Mouse (Mus musculus) yolk sac, embryonic 10.5 days (tissue): Measurements from ENCODE around the gene Brd2.
"Not testable (repeated sequence)": the region's sequence is repeated elsewhere in the genome, so short reads cannot be mapped to it uniquely, and the experiment has no call there.

Experiments
- DNase-seq: peaks from one replicate; pipeline ENCODE4 v3.0.0-alpha.2; 2017; ENCODE audit warnings: low spot score

Gene Brd2

DNA sequence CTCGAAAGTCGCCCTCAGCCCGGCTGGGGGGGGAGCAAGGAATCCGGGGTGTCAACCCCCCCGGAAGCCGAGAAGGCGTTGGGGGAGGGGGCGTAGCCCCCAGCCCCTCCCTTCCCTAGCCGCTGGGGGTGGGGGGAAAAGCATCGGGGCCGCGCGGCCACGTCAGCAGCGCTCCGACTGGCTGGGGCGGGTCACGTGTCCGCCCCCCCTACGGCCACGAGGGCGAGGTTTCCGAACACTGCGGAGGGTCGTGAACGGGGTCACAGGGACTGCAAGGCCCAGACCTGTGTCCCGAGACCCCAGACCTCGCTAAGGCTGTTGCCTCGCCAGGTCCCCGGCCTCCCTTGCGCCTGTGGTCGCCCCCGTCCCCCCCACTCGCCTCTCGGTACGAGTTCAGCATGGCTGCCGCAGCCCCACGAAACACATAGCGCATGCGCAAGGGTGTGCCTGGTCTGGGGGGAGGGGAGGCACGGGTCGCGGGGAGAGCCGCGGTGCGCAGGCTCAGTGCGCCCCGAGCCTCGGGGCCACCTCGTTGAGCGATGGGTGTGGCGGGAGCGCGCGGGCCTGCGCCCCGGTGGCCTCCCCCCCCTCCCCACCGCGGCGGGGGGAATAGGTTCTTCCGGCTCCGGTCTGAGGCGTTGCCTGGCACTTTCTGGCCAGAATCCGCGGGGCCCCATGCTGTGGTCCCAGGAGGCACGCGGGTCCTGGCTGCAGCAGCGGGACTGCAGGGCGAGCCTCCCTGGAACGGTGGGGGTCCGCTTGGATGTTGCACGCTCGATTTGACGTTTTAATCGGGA lies at the start of gene Brd2:
Brd2 (minus strand) TSS at position 447 of the 797 bp plus-strand sequence.
- DNase-seq: peak; percentile 98

GRCm38 (mm10) chr17:34170877-34171498 lies 48.6 kb upstream of the Brd2 start:
- peak; percentile 32 for DNase-seq

DNA sequence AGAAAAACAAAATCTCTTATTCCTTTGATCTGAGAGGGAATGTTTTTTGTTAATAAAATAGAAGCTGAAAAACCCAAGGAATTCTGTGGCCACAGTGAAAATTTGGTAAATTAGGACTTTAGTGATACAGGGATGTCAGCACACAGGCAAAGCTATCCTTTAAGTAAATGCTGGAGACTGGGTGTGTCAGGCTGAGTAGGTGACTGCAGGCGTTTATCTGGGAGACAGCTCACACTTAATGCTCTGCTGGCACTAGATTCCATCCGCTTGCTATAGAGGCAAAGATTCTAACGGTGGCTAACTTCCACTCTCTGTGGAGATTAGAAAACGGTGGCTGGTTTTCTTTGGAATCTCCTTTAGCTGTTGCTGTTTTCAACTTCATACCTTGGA lies 48.0 kb upstream of the Brd2 start:
- DNase-seq: no peak

GRCm38 (mm10) chr17:34169279-34169678 lies 46.8 kb upstream of the Brd2 start:
- peak; percentile 9 for DNase-seq

GRCm38 (mm10) chr17:34165033-34165730 lies 42.7 kb upstream of the Brd2 start:
- DNase-seq: no peak

DNA sequence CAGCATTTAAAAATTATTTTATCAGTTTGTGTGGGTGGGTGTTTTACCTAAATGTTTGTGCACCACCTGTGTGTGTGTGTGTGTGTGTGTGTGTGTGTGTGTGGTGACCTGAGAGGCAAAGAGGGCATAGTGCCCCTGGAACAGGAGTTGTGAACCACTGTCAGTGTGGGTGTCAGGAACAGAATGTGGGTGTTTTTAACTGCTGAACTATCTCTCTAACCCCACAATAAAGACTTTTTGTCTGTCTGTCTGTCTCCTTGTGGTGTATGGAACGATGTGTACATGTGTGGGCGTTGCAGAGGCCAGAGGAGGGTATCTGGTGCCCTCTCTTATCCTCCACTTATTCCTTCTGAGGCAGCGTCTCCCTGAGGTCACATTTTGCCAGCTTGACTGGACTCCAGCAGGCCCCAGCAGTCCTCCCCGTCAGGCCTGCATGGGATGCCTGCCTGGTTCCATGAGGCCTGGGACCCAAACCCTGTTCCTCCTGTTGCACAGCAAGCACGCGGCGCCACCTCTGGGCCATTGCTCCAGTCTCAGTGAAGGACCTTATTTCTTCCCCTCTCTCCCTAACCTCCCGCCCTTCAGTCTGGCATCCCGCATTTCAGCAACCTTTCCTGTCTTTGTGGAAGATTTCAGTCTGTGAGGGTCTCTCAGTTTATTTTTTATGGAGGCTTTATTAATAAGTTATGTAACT lies 41.9 kb upstream of the Brd2 start:
- DNase-seq: no peak

DNA sequence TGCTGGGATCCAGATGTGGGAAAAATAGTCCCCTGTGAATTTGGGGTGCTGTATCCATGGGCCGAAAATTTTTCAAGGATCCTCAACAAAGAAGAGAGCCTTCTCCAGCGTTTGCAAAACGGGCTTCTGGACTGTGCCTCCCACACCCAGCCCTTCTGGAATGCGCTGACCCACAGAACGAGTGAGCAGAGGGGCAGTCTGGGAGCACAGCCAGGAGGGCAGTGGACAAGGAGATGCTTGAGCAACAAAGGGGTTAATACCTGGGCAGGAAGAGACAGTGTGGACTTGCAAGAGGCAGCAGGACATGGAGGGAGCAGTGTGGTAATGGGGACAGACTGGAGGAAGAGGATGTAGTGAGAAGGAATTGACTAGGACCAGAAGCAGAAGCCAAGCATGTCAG lies 33.1 kb upstream of the Brd2 start:
- no peak for DNase-seq

DNA sequence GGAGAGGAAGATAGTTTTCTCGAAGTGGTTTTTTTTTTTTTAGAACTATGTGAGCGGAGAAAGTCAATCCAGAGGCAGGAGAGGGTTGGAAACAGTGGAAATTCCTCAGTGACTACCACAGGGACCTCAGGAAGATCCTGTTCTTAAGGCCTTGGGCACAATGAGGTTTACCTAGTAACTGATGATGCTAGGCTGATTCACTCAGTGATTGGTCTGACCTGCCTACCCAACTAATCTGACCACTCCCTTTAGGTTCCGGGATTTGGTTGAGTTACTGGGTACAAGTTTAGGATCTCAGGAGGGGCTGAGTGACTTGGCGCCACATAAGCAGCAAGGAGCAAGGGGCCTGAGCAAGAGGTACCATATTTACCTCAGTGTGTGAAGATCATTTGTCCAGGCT lies 30.5 kb upstream of the Brd2 start, which contains the start of gene H2-DMb1:
H2-DMb1 (plus strand) TSS at position 150 of the 400 bp plus-strand sequence.
- no peak for DNase-seq

DNA sequence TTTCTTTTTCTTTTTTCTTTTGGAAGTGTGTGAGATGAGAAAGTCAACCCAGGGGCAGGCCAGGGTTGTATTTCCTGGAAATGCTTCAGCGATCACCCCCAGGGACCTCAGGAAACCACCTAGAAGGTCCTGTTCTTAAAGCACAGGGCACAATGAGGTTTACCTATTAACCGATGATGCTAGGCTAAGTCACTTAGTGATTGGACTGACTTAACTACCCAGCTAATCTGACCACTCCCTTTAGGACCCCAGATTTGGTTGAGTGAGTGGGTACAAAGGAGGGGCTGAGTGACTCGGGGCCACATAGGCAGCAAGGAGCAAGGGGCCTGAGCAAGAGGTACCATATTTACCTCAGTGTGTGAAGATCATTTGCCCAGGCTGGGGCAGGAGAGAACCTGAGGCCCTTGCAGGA lies 22.5 kb upstream of the Brd2 start:
- DNase-seq: no peak

GRCm38 (mm10) chr17:34144221-34144620 lies 21.8 kb upstream of the Brd2 start:
- DNase-seq: not testable (repeated sequence)

GRCm38 (mm10) chr17:34143461-34143860 lies 21.0 kb upstream of the Brd2 start:
- DNase-seq: no peak

- DNase-seq: no peak
Observed at GRCm38 (mm10) chr17:34143033-34143432, 20.6 kb upstream of the Brd2 start, which contains the start of gene H2-DMb2. H2-DMb2 (plus strand) TSS chr17:34143307.

DNA sequence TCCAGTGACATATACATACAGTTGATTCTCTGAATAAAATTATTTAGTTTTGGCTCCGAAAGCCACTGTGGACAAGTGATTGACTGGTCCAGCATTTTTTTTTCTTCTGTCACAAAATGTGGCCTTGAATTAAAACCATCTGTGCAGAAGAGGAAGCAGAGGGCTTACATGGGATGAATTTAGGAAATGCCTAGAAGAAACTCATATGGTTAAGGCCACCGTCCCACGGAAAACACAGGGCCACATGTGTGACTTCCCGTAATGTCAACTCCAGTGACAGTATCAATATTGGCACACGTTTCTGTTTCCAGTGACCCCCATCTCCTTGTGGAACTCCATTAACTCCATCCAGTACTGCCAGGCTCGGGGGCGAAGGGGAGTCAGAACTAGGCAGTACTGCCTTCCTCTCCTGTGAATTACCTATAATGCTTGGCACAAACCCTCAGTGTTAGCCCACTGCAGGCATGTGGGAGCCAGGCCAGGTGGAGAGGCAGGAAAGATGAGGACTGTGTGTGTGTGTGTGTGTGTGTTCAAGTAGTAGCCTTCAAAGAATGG lies 20.1 kb upstream of the Brd2 start:
- no peak for DNase-seq

GRCm38 (mm10) chr17:34141448-34141847 lies 19.0 kb upstream of the Brd2 start:
- DNase-seq: no peak

GRCm38 (mm10) chr17:34140240-34140639 lies 17.8 kb upstream of the Brd2 start:
- DNase-seq: no peak

DNA sequence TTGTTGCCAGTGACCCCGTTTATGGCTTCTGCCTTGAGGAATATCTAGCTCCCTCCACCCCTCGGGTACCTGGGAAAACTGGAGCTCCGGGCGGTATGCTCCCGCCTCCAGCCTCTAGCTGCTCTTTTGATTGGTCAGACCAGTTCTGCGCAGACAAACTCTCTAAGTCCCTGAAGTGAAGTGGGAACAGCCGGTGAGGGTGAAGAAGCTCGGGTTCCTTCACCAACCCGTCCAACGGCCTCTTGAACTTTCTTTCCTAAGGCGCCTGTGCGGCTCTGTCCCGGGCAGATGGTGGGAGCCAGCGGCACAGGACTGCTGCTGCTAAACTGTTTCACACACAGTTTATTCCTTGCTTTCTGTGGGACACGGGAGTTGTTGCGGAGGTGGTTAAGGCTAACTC lies 17.0 kb upstream of the Brd2 start:
- DNase-seq: peak; percentile 51

- no peak for DNase-seq
Observed at GRCm38 (mm10) chr17:34138655-34139054, 16.2 kb upstream of the Brd2 start.

- DNase-seq: no peak
Observed at GRCm38 (mm10) chr17:34137601-34138000, 15.2 kb upstream of the Brd2 start.

DNA sequence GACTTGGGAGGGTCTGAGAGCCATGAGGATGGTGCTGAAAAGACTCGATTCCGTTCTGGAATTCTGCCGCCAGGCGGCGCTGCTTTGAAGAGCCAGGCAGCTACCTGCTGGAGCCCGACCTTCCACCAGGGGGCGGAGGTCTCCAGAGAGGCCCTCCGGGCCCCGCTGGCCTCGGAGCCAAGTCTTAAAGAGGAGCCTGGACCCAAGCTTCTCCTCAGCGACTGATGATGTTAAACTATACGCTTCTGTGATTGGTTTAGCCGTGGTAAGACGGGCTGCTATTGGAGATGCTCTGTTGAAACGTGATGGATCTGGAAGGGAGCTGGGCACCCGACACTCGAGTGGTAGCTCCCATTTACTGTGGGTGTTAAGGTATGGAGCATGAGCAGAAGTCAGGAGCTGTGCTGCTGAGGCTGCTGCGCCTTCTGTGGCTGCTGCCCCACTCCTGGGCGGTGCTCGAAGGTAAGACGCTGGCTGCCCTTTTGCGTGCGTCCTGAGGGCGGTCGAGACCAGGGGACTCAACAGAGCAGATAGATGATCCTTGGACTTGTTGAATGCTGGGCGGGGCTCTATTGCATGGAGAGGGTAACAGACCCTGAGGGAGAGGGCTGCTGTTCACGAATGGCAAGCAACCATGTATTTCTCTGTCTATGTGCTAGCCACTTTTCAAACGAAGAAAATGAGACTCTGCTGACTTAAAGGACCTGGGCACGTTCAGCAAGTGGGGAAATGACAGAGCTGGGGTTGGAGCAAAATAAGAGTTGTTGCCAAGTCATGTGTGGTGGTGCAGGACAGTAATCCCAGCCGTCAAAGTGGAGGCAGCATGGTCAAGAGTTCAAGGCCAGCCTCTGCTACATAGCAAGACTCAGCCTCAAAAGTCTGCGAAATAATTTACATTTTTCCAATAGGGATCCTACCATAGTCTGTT lies 13.1 kb upstream of the Brd2 start:
- DNase-seq: peak; percentile 90

DNA sequence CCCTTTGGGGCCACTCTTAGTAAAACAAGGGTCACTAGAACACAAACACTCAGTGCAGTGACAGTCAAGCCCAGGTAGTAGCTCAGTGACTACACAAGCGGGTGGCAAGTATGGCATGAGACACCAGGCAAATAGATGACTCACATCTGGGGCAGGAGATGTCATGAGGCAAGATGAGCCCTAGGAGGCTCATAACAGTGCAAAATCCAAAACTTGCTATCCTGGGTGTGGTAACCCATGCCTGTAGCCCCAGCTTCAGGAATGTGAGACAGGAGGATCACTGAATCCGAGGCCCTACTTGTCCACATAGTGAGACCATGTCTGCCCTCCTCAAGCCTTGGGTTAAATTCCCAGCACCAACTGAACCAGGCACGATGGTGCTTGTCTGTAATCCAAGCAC lies 12.0 kb upstream of the Brd2 start:
- no peak for DNase-seq

DNA sequence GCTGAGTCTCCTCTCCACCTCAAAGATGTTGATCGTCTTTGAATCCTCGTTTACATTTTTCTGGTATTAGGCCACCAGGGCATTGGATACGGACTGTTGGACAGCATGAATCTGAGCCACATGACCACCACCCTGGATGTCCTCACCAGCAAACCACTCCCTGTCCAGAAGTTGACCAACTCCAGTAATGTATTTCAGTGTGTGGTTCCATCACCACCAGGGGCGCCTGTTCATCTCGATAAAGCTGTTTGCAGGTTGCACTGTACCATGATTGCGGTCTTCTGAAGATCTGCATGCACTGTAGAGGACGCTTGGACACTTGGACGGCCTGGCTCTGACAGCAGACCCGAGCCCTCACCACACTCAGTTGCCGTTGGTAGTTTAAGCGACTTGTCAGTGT lies 10.9 kb upstream of the Brd2 start:
- no peak for DNase-seq
